Mouse (Mus musculus) heart, embryonic 15.5 days (tissue): Measurements from ENCODE around the gene Kcnk6. TPM values are rescaled to one million over a fixed set of nuclear protein-coding genes. Genes with fewer than 3 reads are reported as not detected.
A peak's percentile ranks its signal among the peaks of the same experiment; 100 is the strongest.
"Not testable (repeated sequence)": the region's sequence is repeated elsewhere in the genome, so short reads cannot be mapped to it uniquely, and the experiment has no call there.

Source experiments
- ATAC-seq: fragments of 200-750 bp; cut with Nextera tagmentation; replicated peaks from 2 replicates; pipeline ENCODE4 v1.8.0; 2017; ENCODE audit warnings: low read depth, moderate TSS enrichment; ENCODE audit not compliant: insufficient number of reproducible peaks, insufficient read depth, low FRiP score
- H3K27ac ChIP-seq: fragments of 300-500 bp; sonication (generic); 2 replicates; pipeline ENCODE4 v1.5.1; 2015; ENCODE audit warnings: mild to moderate bottlenecking, inconsistent platforms
- H3K27me3 ChIP-seq: fragments of 300-500 bp; sonication (generic); 2 replicates; pipeline ENCODE4 v1.6.1; 2015; ENCODE audit warnings: inconsistent platforms
- H3K36me3 ChIP-seq: fragments of 300-500 bp; sonication (generic); 2 replicates; pipeline ENCODE4 v1.6.1; 2015; ENCODE audit warnings: mild to moderate bottlenecking, inconsistent platforms
- H3K4me1 ChIP-seq: fragments of 300-500 bp; sonication (generic); replicated peaks from 2 replicates; pipeline ENCODE4 v1.6.1; 2015; ENCODE audit warnings: inconsistent platforms
- H3K4me2 ChIP-seq: fragments of 300-500 bp; sonication (generic); 2 replicates; pipeline ENCODE4 v1.6.1; 2015; ENCODE audit warnings: inconsistent platforms, mild to moderate bottlenecking, moderate library complexity
- H3K4me3 ChIP-seq: fragments of 300-500 bp; sonication (generic); 2 replicates; pipeline ENCODE4 v1.5.1; 2015; ENCODE audit warnings: mild to moderate bottlenecking, inconsistent platforms
- H3K9ac ChIP-seq: fragments of 300-500 bp; sonication (generic); 2 replicates; pipeline ENCODE4 v1.6.1; 2015; ENCODE audit warnings: mild to moderate bottlenecking, inconsistent platforms
- H3K9me3 ChIP-seq: fragments of 300-500 bp; sonication (generic); replicated peaks from 2 replicates; pipeline ENCODE4 v1.6.1; 2016; ENCODE audit warnings: inconsistent platforms
- WGBS: fragments of 180-500 bp; shearing (Covaris S2); methylation state at CpG from one replicate; pipeline ENCODE4 v1.1.7; 2015; ENCODE audit warnings: mixed read lengths; 5-methylcytosine and 5-hydroxymethylcytosine counted together
- polyA plus RNA-seq: library from polyadenylated mRNA; unstranded; fragments of >200 nt; fragmentation: Nextera tagmentation; extraction: Ambion mirVana; gene quantifications from 2 replicates; pipeline ENCODE4 v1.2.1, GENCODE M21; 2015

Gene Kcnk6
- polyA plus RNA-seq, 1 experiment from 2014 or later = 1.4 TPM

DNA sequence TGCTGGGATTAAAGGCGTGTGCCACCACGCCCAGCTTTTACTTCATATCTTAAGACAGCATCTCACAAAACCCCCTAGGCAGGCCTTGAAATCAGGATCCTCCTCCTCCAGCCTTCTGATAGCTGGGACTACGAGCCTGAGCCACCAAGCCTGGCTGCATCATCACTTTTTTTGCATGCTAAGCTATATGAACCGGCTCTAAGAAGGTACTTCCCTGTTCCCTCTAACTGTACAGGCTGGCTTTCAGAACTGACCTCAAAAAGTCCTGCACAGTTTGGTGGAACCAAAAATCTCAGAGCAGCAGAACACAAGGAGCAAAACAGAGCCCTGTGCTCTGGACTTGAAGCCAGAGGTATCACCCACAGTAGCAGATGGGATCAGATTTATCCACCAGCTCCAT, 4.1 kb downstream of the Kcnk6 start:
- Histone ChIP-seq H3K36me3 (no peaks in the 10 kb centered on the region), H3K4me3 (no peak overlapping the region), H3K27ac (no peak overlapping the region), H3K27me3 (peaks cover 6% of the 10 kb centered on the region; the same call in 1 of the 2 replicates), H3K4me1 (peaks cover 16% of the 10 kb centered on the region), H3K4me2 (no peak overlapping the region), H3K9me3 (no peaks in the 10 kb centered on the region), H3K9ac (no peak overlapping the region)
- ATAC-seq = no peak
- 58% methylated on average over 4 of the region's 4 CpGs for WGBS

DNA sequence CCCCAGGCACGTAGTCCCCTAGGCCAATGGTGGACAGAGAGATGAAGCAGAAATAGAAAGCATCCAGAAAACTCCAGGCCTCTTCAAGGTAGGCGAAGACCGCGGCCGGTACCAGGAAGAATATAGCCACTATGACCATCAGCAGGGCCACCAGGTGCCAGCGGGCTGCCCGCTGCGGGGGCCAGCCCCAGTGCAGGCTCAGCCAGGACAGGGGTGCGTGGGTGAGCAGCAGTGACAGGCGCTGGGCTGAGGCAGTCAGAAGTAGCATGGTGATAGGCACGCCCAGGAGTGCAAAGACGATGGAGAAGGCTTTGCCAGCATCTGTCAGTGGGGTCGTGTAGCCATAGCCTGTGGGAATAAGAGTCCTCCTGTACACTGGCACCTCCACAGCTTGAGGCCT, 6.8 kb downstream of the Kcnk6 start:
- WGBS = 70% methylated on average over 13 of the region's 13 CpGs
- no peak for ATAC-seq
- Histone ChIP-seq H3K4me3 (no peak overlapping the region), H3K27ac (no peak overlapping the region), H3K27me3 (no peaks in the 10 kb centered on the region), H3K9me3 (no peaks in the 10 kb centered on the region), H3K4me1 (peaks cover 6% of the 10 kb centered on the region; the same call in 1 of the 2 replicates), H3K36me3 (no peaks in the 10 kb centered on the region; the same call in 1 of the 2 replicates), H3K4me2 (no peak overlapping the region), H3K9ac (no peak overlapping the region)

GRCm38 (mm10) chr7:29224756-29225394, 7.4 kb downstream of the Kcnk6 start:
- H3K27ac ChIP-seq = no peak overlapping the region
- peaks cover 4% of the 10 kb centered on the region; the same call in 1 of the 2 replicates for H3K9me3 ChIP-seq
- H3K27me3 ChIP-seq = no peaks in the 10 kb centered on the region
- H3K4me3 ChIP-seq = no peak overlapping the region
- ATAC-seq = no peak
- H3K36me3 ChIP-seq = peaks cover 2% of the 10 kb centered on the region; the same call in 1 of the 2 replicates
- H3K4me1 ChIP-seq = peaks cover 6% of the 10 kb centered on the region; the same call in 1 of the 2 replicates
- no peak overlapping the region for H3K9ac ChIP-seq
- H3K4me2 ChIP-seq = no peak overlapping the region
- 20% methylated on average over 16 of the region's 16 CpGs for WGBS

DNA sequence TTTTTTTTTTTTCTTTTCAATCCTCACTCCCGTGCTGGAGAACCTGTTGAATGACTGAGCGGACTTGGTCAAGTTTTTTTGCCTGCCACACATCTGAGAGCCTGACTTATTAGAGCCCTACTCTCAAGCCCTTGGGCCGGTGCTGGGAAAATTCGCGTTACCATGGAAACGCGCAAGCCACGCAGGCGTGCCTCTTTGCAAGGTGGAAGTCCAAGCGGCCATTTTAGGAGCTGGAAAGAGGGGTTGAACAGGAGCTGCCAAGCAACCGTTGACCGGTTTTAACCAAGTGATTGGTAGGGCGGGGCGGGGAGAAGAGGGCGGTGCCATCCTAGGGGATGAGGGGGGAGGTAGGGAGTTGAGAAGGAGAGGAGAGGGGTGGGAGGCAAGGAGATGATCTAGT, 17.5 kb downstream of the Kcnk6 start:
- Histone ChIP-seq H3K9me3 (peaks cover 5% of the 10 kb centered on the region; the same call in 1 of the 2 replicates), H3K4me1 (peaks cover 7% of the 10 kb centered on the region; the same call in 1 of the 2 replicates), H3K9ac (no peak overlapping the region), H3K4me2 (no peak overlapping the region), H3K27ac (no peak overlapping the region), H3K27me3 (peaks cover 13% of the 10 kb centered on the region), H3K36me3 (peaks cover 1% of the 10 kb centered on the region; the same call in 1 of the 2 replicates), H3K4me3 (no peak overlapping the region)
- WGBS = 38% methylated on average over 15 of the region's 15 CpGs
- ATAC-seq = no peak

- no peak overlapping the region for H3K4me2 ChIP-seq
These were observed 18.1 kb downstream of the Kcnk6 start for GRCm38 (mm10) chr7:29214236-29214635.

GRCm38 (mm10) chr7:29213675-29214082, 18.6 kb downstream of the Kcnk6 start, which contains the start of gene Catsperg1:
Catsperg1 (minus strand) TSS chr7:29214035.
- Histone ChIP-seq H3K27me3 (peaks cover 13% of the 10 kb centered on the region), H3K36me3 (no peaks in the 10 kb centered on the region; the same call in 1 of the 2 replicates), H3K9me3 (peaks cover 2% of the 10 kb centered on the region; the same call in 1 of the 2 replicates), H3K27ac (no peak within 1 kb of the TSS), H3K4me2 (peak within 1 kb of the TSS; percentile 10; the same call in 1 of the 2 replicates), H3K9ac (no peak within 1 kb of the TSS), H3K4me1 (peaks cover 7% of the 10 kb centered on the region; the same call in 1 of the 2 replicates), H3K4me3 (peak within 1 kb of the TSS; percentile 49; the same call in 1 of the 2 replicates)
- no peak for ATAC-seq
- WGBS = 8% methylated on average over 20 of the region's 20 CpGs

More at GRCm38 (mm10) chr7:29214236-29214635, 18.1 kb downstream of the Kcnk6 start:
- peaks cover 2% of the 10 kb centered on the region; the same call in 1 of the 2 replicates for H3K9me3 ChIP-seq
- H3K9ac ChIP-seq = no peak overlapping the region
- H3K36me3 ChIP-seq = no peaks in the 10 kb centered on the region; the same call in 1 of the 2 replicates
- H3K4me1 ChIP-seq = peaks cover 7% of the 10 kb centered on the region; the same call in 1 of the 2 replicates
- 70% methylated on average over 2 of the region's 2 CpGs for WGBS
- no peak overlapping the region for H3K27ac ChIP-seq
- ATAC-seq = no peak
- no peak overlapping the region for H3K4me3 ChIP-seq
- peaks cover 13% of the 10 kb centered on the region for H3K27me3 ChIP-seq

GRCm38 (mm10) chr7:29212775-29213560, 19.3 kb downstream of the Kcnk6 start:
- peaks cover 13% of the 10 kb centered on the region for H3K27me3 ChIP-seq
- H3K9me3 ChIP-seq, H3K36me3 ChIP-seq, H3K9ac ChIP-seq, H3K4me1 ChIP-seq, ATAC-seq, H3K27ac ChIP-seq: not testable (repeated sequence)
- peak overlapping the region; percentile 49; the same call in 1 of the 2 replicates for H3K4me3 ChIP-seq
- WGBS = 22% methylated on average over 40 of the region's 40 CpGs
- H3K4me2 ChIP-seq = peak overlapping the region; percentile 62; the same call in 1 of the 2 replicates

DNA sequence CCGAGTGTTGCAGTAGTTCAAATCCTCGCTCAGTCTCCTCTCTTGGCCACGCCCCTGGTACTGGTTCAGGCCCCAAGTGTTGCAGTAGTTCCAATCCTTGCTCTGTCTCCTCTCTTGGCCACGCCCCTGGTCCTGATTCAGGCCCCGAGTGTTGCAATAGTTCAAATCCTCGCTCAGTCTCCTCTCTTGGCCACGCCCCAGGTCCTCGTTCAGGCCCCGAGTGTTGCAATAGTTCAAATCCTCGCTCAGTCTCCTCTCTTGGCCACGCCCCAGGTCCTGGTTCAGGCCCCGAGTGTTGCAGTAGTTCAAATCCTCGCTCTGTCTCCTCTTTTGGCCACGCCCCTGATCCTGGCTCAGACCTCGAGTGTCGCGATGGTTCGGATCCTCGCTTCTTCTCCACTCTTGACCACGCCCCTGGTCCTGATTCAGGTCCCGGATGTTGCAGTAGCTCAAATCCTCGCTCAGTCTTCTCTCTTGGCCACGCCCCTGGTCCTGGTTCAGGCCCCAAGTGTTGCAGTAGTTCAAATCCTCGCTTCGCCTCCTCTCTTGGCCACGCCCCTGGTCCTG, 20.0 kb downstream of the Kcnk6 start:
- Histone ChIP-seq H3K4me3 (peak overlapping the region; percentile 49), H3K9me3 (peaks cover 2% of the 10 kb centered on the region; the same call in 1 of the 2 replicates), H3K27ac (no peak overlapping the region), H3K4me1 (peaks cover 7% of the 10 kb centered on the region; the same call in 1 of the 2 replicates), H3K27me3 (peaks cover 13% of the 10 kb centered on the region), H3K36me3 (no peaks in the 10 kb centered on the region; the same call in 1 of the 2 replicates), H3K4me2 (peak overlapping the region; percentile 62), H3K9ac (no peak overlapping the region)
- WGBS = 17% methylated on average over 26 of the region's 26 CpGs
- ATAC-seq = no peak

GRCm38 (mm10) chr7:29211415-29212198, 20.7 kb downstream of the Kcnk6 start:
- peaks cover 13% of the 10 kb centered on the region for H3K27me3 ChIP-seq
- no peaks in the 10 kb centered on the region; the same call in 1 of the 2 replicates for H3K36me3 ChIP-seq
- peak; percentile 77 for ATAC-seq
- peaks cover 7% of the 10 kb centered on the region; the same call in 1 of the 2 replicates for H3K4me1 ChIP-seq
- H3K9ac ChIP-seq = no peak overlapping the region
- peak overlapping the region; percentile 58 for H3K27ac ChIP-seq
- H3K4me2 ChIP-seq = peak overlapping the region; percentile 62
- 5% methylated on average over 34 of the region's 34 CpGs for WGBS
- peaks cover under 1% of the 10 kb centered on the region; the same call in 1 of the 2 replicates for H3K9me3 ChIP-seq
- peak overlapping the region; percentile 49 for H3K4me3 ChIP-seq

DNA sequence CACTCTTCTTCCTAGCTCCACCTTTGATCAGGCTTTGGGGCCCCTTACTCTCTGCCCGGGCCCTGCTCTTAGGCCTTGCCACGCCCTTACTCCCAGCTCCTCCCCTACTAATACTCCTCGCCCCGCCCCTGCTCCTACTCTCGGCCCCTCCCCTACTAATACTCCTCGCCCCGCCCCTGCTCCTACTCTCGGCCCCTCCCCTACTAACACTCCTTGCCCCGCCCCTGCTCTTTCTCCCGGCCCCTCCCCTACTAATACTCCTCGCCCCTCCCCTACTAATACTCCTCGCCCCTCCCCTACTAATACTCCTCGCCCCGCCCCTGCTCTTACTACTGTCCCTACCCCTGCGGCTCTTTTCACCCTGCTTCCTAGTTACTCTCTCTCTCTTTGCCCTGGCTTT, 21.3 kb downstream of the Kcnk6 start:
- H3K36me3 ChIP-seq, H3K4me1 ChIP-seq, H3K9me3 ChIP-seq, H3K9ac ChIP-seq: not testable (repeated sequence)
- Histone ChIP-seq H3K4me3 (peak overlapping the region; percentile 49), H3K27me3 (peaks cover 13% of the 10 kb centered on the region), H3K4me2 (peak overlapping the region; percentile 62), H3K27ac (peak overlapping the region; percentile 58)
- ATAC-seq = peak; percentile 19; the same call in 1 of the 2 replicates
- WGBS = 27% methylated on average over 15 of the region's 15 CpGs
